In the genomic region with DNA sequence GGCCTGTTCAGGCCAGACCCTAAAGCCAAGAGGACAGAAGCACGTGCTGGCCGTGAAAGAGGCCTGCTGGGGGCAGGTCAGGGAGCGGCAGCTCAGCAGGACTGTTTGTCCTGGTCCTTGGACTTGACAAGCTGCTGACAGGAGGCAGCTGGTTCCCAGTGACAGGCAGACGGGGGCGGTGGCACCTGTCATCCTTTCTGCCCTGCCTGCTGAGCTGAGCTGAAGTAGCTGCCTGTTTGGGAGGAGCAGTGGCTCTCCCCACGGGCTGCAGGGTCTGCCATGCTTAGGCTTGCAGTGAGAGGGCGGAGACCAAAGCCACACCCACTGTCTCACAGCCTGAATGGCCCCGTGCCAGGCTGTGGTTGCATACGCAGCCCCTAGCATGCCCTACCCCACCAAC, we compare ENCODE assay signal across 9 mouse cellular contexts. TPM values are rescaled to one million over a fixed set of nuclear protein-coding genes. Genes with fewer than 3 reads are reported as not detected.
DNase-seq lines count a peak whose midpoint lies in the region; ATAC-seq and TF ChIP-seq lines count a peak whose summit lies in the region.
"Had no signal": no experiment of that assay in that cellular context is flagged by ENCODE, and none has a peak within 500 bp of the region (broad histone marks: within the 10 kb centered on the region; RNA-seq: fewer than 3 reads in every experiment).

No protein-coding gene starts in this region.

- no peak overlapping the region for H3K4me3 ChIP-seq in kidney, postnatal 0 days (replicated peaks; ENCODE audit: low read depth, low read length)
- H3K4me3 ChIP-seq in kidney, adult 2 months (ENCODE audit: insufficient read depth, low read depth, low read length) = no peak overlapping the region
- H3K4me3 ChIP-seq in hindbrain, postnatal 0 days (ENCODE audit: low read length) = no peak overlapping the region
- no peak overlapping the region for H3K4me3 ChIP-seq in liver, embryonic 12.5 days

- no peaks in the 10 kb centered on the region for H3K27me3 ChIP-seq in kidney, postnatal 0 days (ENCODE audit: insufficient read depth, low read length)
- H3K27me3 ChIP-seq in kidney, adult 2 months (replicated peaks; ENCODE audit: control insufficient read depth, insufficient read depth, low read length) = no peaks in the 10 kb centered on the region
- H3K27me3 ChIP-seq in hindbrain, postnatal 0 days (ENCODE audit: insufficient read depth, low read length) = no peaks in the 10 kb centered on the region
- no peaks in the 10 kb centered on the region for H3K27me3 ChIP-seq in liver, embryonic 12.5 days (replicated peaks)

- H3K4me2 ChIP-seq in kidney, postnatal 0 days (ENCODE audit: low read length) = 0 out of 2 replicates have a peak overlapping the region, but pooled peaks have one; percentile 5
- H3K4me2 ChIP-seq in hindbrain, postnatal 0 days (ENCODE audit: low read depth, low read length) = 0 out of 2 replicates have a peak overlapping the region, but pooled peaks have one; percentile 5
- H3K4me2 ChIP-seq in liver, embryonic 12.5 days = no peak overlapping the region

- DNase-seq in kidney, postnatal 0 days (ENCODE audit: low spot score) = peak; percentile 62
- DNase-seq in kidney, adult 2 months = no peak
- peak; percentile 47 for DNase-seq in embryo, embryonic 9.5 days (ENCODE audit: extremely low spot score)
- DNase-seq in hindbrain, postnatal 0 days (ENCODE audit: low spot score) = peak; percentile 78
- DNase-seq in neural tube, embryonic 10.5 days (ENCODE audit: extremely low spot score, low spot score) = peak; percentile 34
- DNase-seq in ovary, postnatal 36 days (ENCODE audit: low spot score) = no peak

- H3K27ac ChIP-seq in kidney, postnatal 0 days = no peak overlapping the region
- H3K27ac ChIP-seq in kidney, adult 2 months (ENCODE audit: insufficient read depth, low read depth, low read length) = no peak overlapping the region
- no peak overlapping the region for H3K27ac ChIP-seq in hindbrain, postnatal 0 days
- H3K27ac ChIP-seq in liver, embryonic 12.5 days = no peak overlapping the region

- H3K36me3 ChIP-seq in kidney, postnatal 0 days (ENCODE audit: insufficient read depth, low read length) = no peaks in the 10 kb centered on the region
- no peaks in the 10 kb centered on the region for H3K36me3 ChIP-seq in kidney, adult 2 months (ENCODE audit: control insufficient read depth, insufficient read depth, low read length)
- no peaks in the 10 kb centered on the region for H3K36me3 ChIP-seq in hindbrain, postnatal 0 days (ENCODE audit: insufficient read depth, low read length)
- H3K36me3 ChIP-seq in liver, embryonic 12.5 days = no peaks in the 10 kb centered on the region

- H3K9me3 ChIP-seq in kidney, postnatal 0 days (replicated peaks; ENCODE audit: low read length) = no peaks in the 10 kb centered on the region
- H3K9me3 ChIP-seq in hindbrain, postnatal 0 days (ENCODE audit: low read length) = no peaks in the 10 kb centered on the region
- H3K9me3 ChIP-seq in liver, embryonic 12.5 days (replicated peaks) = no peaks in the 10 kb centered on the region

- TF ChIP-seq CTCF in kidney, postnatal 0 days (IDR thresholded peaks at IDR 0.05; ENCODE audit: low read depth) = no peak
- no peak for TF ChIP-seq CTCF in kidney, adult 2 months (conservative IDR thresholded peaks at IDR 0.05; ENCODE audit: insufficient read depth, insufficient read length, low read depth, low read length)
- no peak; the same call in 1 of the 2 replicates for TF ChIP-seq CTCF in hindbrain, postnatal 0 days (IDR thresholded peaks at IDR 0.05; ENCODE audit: low read depth)

- H3K4me1 ChIP-seq in kidney, postnatal 0 days (replicated peaks; ENCODE audit: insufficient read depth, low read length) = peaks cover 7% of the 10 kb centered on the region; the same call in 1 of the 2 replicates
- H3K4me1 ChIP-seq in kidney, adult 2 months (ENCODE audit: control insufficient read depth, insufficient read depth, low read length) = no peaks in the 10 kb centered on the region
- peaks cover 9% of the 10 kb centered on the region for H3K4me1 ChIP-seq in hindbrain, postnatal 0 days (ENCODE audit: insufficient read depth, low read length)
- peaks cover 6% of the 10 kb centered on the region; the same call in 1 of the 2 replicates for H3K4me1 ChIP-seq in liver, embryonic 12.5 days

- 0 out of 2 replicates have a peak overlapping the region, but pooled peaks have one; percentile 40 for H3K9ac ChIP-seq in kidney, postnatal 0 days (ENCODE audit: low read depth, low read length)
- no peak overlapping the region for H3K9ac ChIP-seq in hindbrain, postnatal 0 days (replicated peaks; ENCODE audit: low read length)
- no peak overlapping the region for H3K9ac ChIP-seq in liver, embryonic 12.5 days

- WGBS in kidney, postnatal 0 days = 4% methylated on average over 9 of the region's 9 CpGs
- WGBS in kidney, adult 2 months = 13% methylated on average over 9 of the region's 9 CpGs
- WGBS in hindbrain, postnatal 0 days = 5% methylated on average over 9 of the region's 9 CpGs
- WGBS in liver, embryonic 12.5 days (ENCODE audit: insufficient replicate concordance) = 10% methylated on average over 9 of the region's 9 CpGs

- ATAC-seq in kidney, postnatal 0 days (replicated peaks; ENCODE audit: low FRiP score, low read depth) = peak; percentile 70
- ATAC-seq in granulocyte monocyte progenitor cell, adult 5-6 weeks (replicated peaks; ENCODE audit: poor library complexity, severe bottlenecking) = peak; percentile 78
- peak; percentile 61 for ATAC-seq in hindbrain, postnatal 0 days
- 0 out of 2 replicates have a peak, but pooled peaks have one; percentile 21 for ATAC-seq in liver, embryonic 12.5 days

- no peak for TF ChIP-seq POLR2A in kidney, adult 2 months (IDR thresholded peaks at IDR 0.05; ENCODE audit: low read depth, low read length)

RNA-seq across cellular contexts. Expression of gene Otos, which starts 50.4 kb away (rescaled TPM):
- 1.0 and 1.3 TPM in 2 replicates for polyA plus RNA-seq in kidney, postnatal 0 days (2015; fragmentation: Nextera tagmentation; extraction: Ambion mirVana)
- 0.29 and 0.48 TPM in 2 replicates for polyA plus RNA-seq in kidney, adult 2 months (2012; rRNA removed)
- total RNA-seq in granulocyte monocyte progenitor cell, adult 5-6 weeks (2014; fragmentation: Nextera tagmentation) = 5.3 and 7.2 TPM in 2 replicates
- total RNA-seq in granulocyte monocyte progenitor cell, adult 5-6 weeks (2017) = 2.5 TPM in 1 of 2 replicates, not detected in the other
- not detected in 2 replicates for total RNA-seq in hindbrain, postnatal 0 days (2014; rRNA removed)
- 0.81 and 0.88 TPM in 2 replicates for polyA plus RNA-seq in hindbrain, postnatal 0 days (2015; fragmentation: Nextera tagmentation; extraction: Ambion mirVana)
- 0.15 and 0.23 TPM in 2 replicates for polyA plus RNA-seq in liver, embryonic 12.5 days (2016; fragmentation: Nextera tagmentation; extraction: Ambion mirVana)
- total RNA-seq: ES-E14 had no signal

RNA-seq across cellular contexts. Expression of gene Cops9, which starts 57.3 kb away (rescaled TPM):
- 467 and 534 TPM in 2 replicates for polyA plus RNA-seq in kidney, postnatal 0 days (2015; fragmentation: Nextera tagmentation; extraction: Ambion mirVana)
- 176 and 280 TPM in 2 replicates for polyA plus RNA-seq in kidney, adult 2 months (2012; rRNA removed)
- 215 and 239 TPM in 2 replicates for total RNA-seq in granulocyte monocyte progenitor cell, adult 5-6 weeks (2014; fragmentation: Nextera tagmentation)
- total RNA-seq in granulocyte monocyte progenitor cell, adult 5-6 weeks (2017) = 141 and 144 TPM in 2 replicates
- 201 and 223 TPM in 2 replicates for total RNA-seq in hindbrain, postnatal 0 days (2014; rRNA removed)
- polyA plus RNA-seq in hindbrain, postnatal 0 days (2015; fragmentation: Nextera tagmentation; extraction: Ambion mirVana) = 641 and 676 TPM in 2 replicates
- polyA plus RNA-seq in liver, embryonic 12.5 days (2016; fragmentation: Nextera tagmentation; extraction: Ambion mirVana) = 216 and 232 TPM in 2 replicates

Comparison
In these comparisons a context has a peak if more than half of its experiments do, and no peak if none do; other contexts are left out.
1. DNase-seq: peak in kidney, postnatal 0 days (single experiment), embryo, embryonic 9.5 days (single experiment), hindbrain, postnatal 0 days (single experiment) and neural tube, embryonic 10.5 days (single experiment); none in kidney, adult 2 months (single experiment) and ovary, postnatal 36 days (single experiment).
2. ATAC-seq: peak in every context shown above with its lines; median percentile 78 in granulocyte monocyte progenitor cell, adult 5-6 weeks; 70 in kidney, postnatal 0 days; 61 in hindbrain, postnatal 0 days; 21 in liver, embryonic 12.5 days.